Mouse (Mus musculus) limb, embryonic 11.5 days (tissue): ENCODE data around the gene Srrm2. TPM values are rescaled to one million over a fixed set of nuclear protein-coding genes. Genes with fewer than 3 reads are reported as not detected.

ENCODE experiments used
- ATAC-seq: fragments of 200-750 bp; cut with Nextera tagmentation; 2 replicates; pipeline ENCODE4 v1.8.0; 2017; ENCODE audit warnings: low read depth; ENCODE audit not compliant: insufficient number of reproducible peaks, low FRiP score, low TSS enrichment
- DNase-seq: peaks from one replicate; pipeline ENCODE4 v3.0.0-alpha.2; 2015; ENCODE audit warnings: low spot score
- H3K27ac ChIP-seq: fragments of 300-500 bp; sonication (generic); replicated peaks from 2 replicates; pipeline ENCODE4 v1.5.1; 2014; ENCODE audit warnings: low read depth, mild to moderate bottlenecking, low read length
- H3K27me3 ChIP-seq: fragments of 300-500 bp; sonication (generic); 2 replicates; pipeline ENCODE4 v1.6.1; 2014; ENCODE audit warnings: mild to moderate bottlenecking, low read length, mixed read lengths; ENCODE audit not compliant: control insufficient read depth, insufficient read depth
- H3K36me3 ChIP-seq: fragments of 300-500 bp; sonication (generic); 2 replicates; pipeline ENCODE4 v1.6.1; 2014; ENCODE audit warnings: mild to moderate bottlenecking, low read length, moderate library complexity, mixed read lengths; ENCODE audit not compliant: control insufficient read depth, insufficient read depth
- H3K4me1 ChIP-seq: fragments of 300-500 bp; sonication (generic); 2 replicates; pipeline ENCODE4 v1.6.1; 2014; ENCODE audit warnings: low read length, mixed read lengths; ENCODE audit not compliant: control insufficient read depth, insufficient read depth
- H3K4me2 ChIP-seq: fragments of 300-500 bp; sonication (generic); 2 replicates; pipeline ENCODE4 v1.6.1; 2014; ENCODE audit warnings: low read depth, mild to moderate bottlenecking, moderate library complexity; ENCODE audit not compliant: severe bottlenecking
- H3K4me3 ChIP-seq: fragments of 300-500 bp; sonication (generic); 2 replicates; pipeline ENCODE4 v1.5.1; 2014; ENCODE audit warnings: low read depth, low read length
- H3K9ac ChIP-seq: fragments of 300-500 bp; sonication (generic); 2 replicates; pipeline ENCODE4 v1.6.1; 2014; ENCODE audit warnings: mild to moderate bottlenecking, low read length
- H3K9me3 ChIP-seq: fragments of 300-500 bp; sonication (generic); 2 replicates; pipeline ENCODE4 v1.6.1; 2016; ENCODE audit warnings: low read length; ENCODE audit not compliant: control insufficient read depth
- WGBS: fragments of 180-500 bp; shearing (Covaris S2); extraction: QIAGEN DNeasy Blood & Tissue Kit; methylation state at CpG from one replicate; pipeline ENCODE4 v1.1.7; 2014; 5-methylcytosine and 5-hydroxymethylcytosine counted together
- polyA plus RNA-seq: library from polyadenylated mRNA; unstranded; fragments of >200 nt; fragmentation: Nextera tagmentation; extraction: Ambion mirVana; gene quantifications from 2 replicates; pipeline ENCODE4 v1.2.1, GENCODE M21; 2014

Srrm2 gene
- polyA plus RNA-seq, 1 experiment from 2014 or later: 508 TPM

DNA sequence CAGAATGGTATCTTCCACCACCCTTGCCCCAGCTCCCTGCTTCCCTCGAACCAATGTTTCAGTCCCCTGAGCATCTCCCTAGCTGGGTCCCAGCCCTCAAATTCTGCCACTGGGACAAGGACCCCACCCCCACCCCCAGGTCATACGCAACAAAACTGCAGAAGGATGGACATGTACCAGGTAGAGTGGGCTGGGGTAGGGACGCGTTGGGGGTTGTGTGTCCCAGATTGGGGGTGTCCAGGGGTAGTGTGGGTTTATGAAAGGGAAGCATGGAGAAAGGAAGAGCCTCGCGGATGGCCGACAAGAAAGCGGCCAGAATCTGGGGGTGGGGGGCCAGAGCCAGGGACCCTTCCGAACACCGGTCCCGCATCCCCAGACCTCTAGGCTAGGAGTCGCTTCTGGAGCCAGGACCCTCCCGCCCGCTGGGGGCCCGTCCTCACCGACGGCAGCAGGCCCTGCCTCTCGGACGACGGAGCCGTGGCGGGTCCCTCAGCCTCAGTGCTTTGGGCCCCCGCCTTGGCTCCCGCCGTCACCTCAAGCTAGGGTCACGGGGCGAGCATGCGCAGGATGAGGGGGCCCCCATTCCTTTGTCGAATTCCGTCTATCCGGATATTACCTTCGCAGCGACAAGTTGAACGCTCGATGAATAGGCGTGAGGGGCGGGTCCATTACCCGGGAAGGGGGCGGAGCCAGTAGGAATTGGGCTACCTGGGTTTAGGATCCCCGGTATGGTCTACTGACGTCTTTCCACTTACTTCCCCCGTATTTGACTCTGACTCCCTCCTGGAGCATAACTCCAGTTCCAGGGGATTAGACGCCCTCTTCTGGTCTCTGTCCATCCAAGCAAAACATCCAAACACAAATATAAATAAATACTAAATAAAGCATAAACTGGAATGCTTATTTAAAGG lies 4.5 kb upstream of the Srrm2 start, which contains the start of gene Flywch2:
Flywch2 (minus strand) TSS at position 521 of the 911 bp plus-strand sequence.
- Histone ChIP-seq H3K27ac (0 out of 2 replicates have a peak within 1 kb of the TSS, but pooled peaks have one; percentile 56), H3K4me2 (peak within 1 kb of the TSS; percentile 76), H3K9ac (peak within 1 kb of the TSS; percentile 80), H3K36me3 (no peaks in the 10 kb centered on the region), H3K27me3 (no peaks in the 10 kb centered on the region), H3K4me3 (peak within 1 kb of the TSS; percentile 60), H3K9me3 (no peaks in the 10 kb centered on the region), H3K4me1 (0 out of 2 replicates have a peak, but pooled peaks cover 2% of the 10 kb centered on the region)
- peak; percentile 90 for DNase-seq
- 4% methylated on average over 35 of the region's 43 CpGs for WGBS
- ATAC-seq: peak; percentile 78

- WGBS: 21% methylated on average over 13 of the region's 13 CpGs
- H3K36me3 ChIP-seq: no peaks in the 10 kb centered on the region
- H3K27ac ChIP-seq: no peak overlapping the region
- 0 out of 2 replicates have a peak, but pooled peaks cover 5% of the 10 kb centered on the region for H3K4me1 ChIP-seq
- H3K9ac ChIP-seq: no peak overlapping the region
- DNase-seq (peak; percentile 39), ATAC-seq (no peak)
- no peaks in the 10 kb centered on the region for H3K9me3 ChIP-seq
- H3K4me3 ChIP-seq: peak overlapping the region; percentile 60; the same call in 1 of the 2 replicates
- H3K27me3 ChIP-seq: no peaks in the 10 kb centered on the region
- peak overlapping the region; percentile 76 for H3K4me2 ChIP-seq
Observed at GRCm38 (mm10) chr17:23786510-23786931, 3.8 kb upstream of the Srrm2 start.

GRCm38 (mm10) chr17:23788973-23789372 lies 1.4 kb upstream of the Srrm2 start:
- ATAC-seq: no peak
- H3K9me3 ChIP-seq: no peaks in the 10 kb centered on the region
- no peaks in the 10 kb centered on the region for H3K36me3 ChIP-seq
- no peak for DNase-seq
- H3K27me3 ChIP-seq: no peaks in the 10 kb centered on the region
- WGBS: 90% methylated on average over 4 of the region's 4 CpGs
- no peak overlapping the region for H3K9ac ChIP-seq
- H3K4me2 ChIP-seq: no peak overlapping the region
- 0 out of 2 replicates have a peak, but pooled peaks cover 5% of the 10 kb centered on the region for H3K4me1 ChIP-seq
- no peak overlapping the region for H3K4me3 ChIP-seq
- no peak overlapping the region for H3K27ac ChIP-seq

- peak overlapping the region; percentile 65 for H3K4me2 ChIP-seq
- peak overlapping the region; percentile 37 for H3K4me3 ChIP-seq
- peak overlapping the region; percentile 86 for H3K9ac ChIP-seq
- 0 out of 2 replicates have a peak, but pooled peaks cover 5% of the 10 kb centered on the region for H3K4me1 ChIP-seq
- DNase-seq: peak; percentile 32
- WGBS: 16% methylated on average over 8 of the region's 8 CpGs
- H3K36me3 ChIP-seq: no peaks in the 10 kb centered on the region
- H3K9me3 ChIP-seq: no peaks in the 10 kb centered on the region
- H3K27ac ChIP-seq: peak overlapping the region; percentile 95
- ATAC-seq: no peak
- no peaks in the 10 kb centered on the region for H3K27me3 ChIP-seq
Observed at GRCm38 (mm10) chr17:23789749-23790268, 523 bp upstream of the Srrm2 start.

- peak overlapping the region; percentile 37 for H3K4me3 ChIP-seq
- H3K27ac ChIP-seq: peak overlapping the region; percentile 95
- 0 out of 2 replicates have a peak, but pooled peaks cover 5% of the 10 kb centered on the region for H3K4me1 ChIP-seq
- no peaks in the 10 kb centered on the region for H3K36me3 ChIP-seq
- peak overlapping the region; percentile 65 for H3K4me2 ChIP-seq
- no peaks in the 10 kb centered on the region for H3K27me3 ChIP-seq
- peak overlapping the region; percentile 86 for H3K9ac ChIP-seq
- DNase-seq (no peak), ATAC-seq (no peak; the same call in 1 of the 2 replicates)
- 50% methylated on average over 2 of the region's 2 CpGs for WGBS
- H3K9me3 ChIP-seq: no peaks in the 10 kb centered on the region
Observed at GRCm38 (mm10) chr17:23791079-23791357, 686 bp downstream of the Srrm2 start.

DNA sequence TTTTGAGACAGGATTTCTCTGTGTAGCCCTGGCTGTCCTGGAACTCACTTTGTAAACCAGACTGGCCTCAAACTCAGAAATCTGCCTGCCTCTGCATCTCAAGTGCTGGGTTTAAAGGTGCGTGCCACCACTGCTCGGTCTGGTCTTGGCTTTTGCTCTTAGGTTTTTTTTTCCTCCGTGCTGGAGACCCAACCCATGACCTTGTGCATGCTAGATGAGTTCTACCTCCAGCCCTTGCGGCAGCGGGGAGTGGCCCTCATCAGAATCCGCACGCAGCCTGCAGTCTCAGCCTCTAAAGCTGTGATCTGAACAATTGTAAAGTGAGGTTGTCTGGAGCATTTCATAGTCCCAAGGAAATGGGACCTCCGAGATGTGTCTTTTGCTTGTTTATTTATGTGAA lies 5.0 kb downstream of the Srrm2 start:
- Histone ChIP-seq H3K4me1 (0 out of 2 replicates have a peak, but pooled peaks cover 5% of the 10 kb centered on the region), H3K27me3 (no peaks in the 10 kb centered on the region), H3K27ac (no peak overlapping the region), H3K9me3 (no peaks in the 10 kb centered on the region), H3K4me2 (no peak overlapping the region), H3K36me3 (no peaks in the 10 kb centered on the region), H3K9ac (no peak overlapping the region), H3K4me3 (no peak overlapping the region)
- DNase-seq (no peak), ATAC-seq (no peak)
- 95% methylated on average over 8 of the region's 8 CpGs for WGBS

- H3K4me2 ChIP-seq: no peak overlapping the region
- H3K27ac ChIP-seq: no peak overlapping the region
- 14% methylated on average over 7 of the region's 7 CpGs for WGBS
- no peaks in the 10 kb centered on the region for H3K4me1 ChIP-seq
- H3K4me3 ChIP-seq: no peak overlapping the region
- H3K36me3 ChIP-seq: no peaks in the 10 kb centered on the region
- H3K27me3 ChIP-seq: no peaks in the 10 kb centered on the region
- H3K9ac ChIP-seq: no peak overlapping the region
- ATAC-seq (no peak), DNase-seq (no peak)
- no peaks in the 10 kb centered on the region for H3K9me3 ChIP-seq
Observed at GRCm38 (mm10) chr17:23797316-23797715, 7.0 kb downstream of the Srrm2 start.

DNA sequence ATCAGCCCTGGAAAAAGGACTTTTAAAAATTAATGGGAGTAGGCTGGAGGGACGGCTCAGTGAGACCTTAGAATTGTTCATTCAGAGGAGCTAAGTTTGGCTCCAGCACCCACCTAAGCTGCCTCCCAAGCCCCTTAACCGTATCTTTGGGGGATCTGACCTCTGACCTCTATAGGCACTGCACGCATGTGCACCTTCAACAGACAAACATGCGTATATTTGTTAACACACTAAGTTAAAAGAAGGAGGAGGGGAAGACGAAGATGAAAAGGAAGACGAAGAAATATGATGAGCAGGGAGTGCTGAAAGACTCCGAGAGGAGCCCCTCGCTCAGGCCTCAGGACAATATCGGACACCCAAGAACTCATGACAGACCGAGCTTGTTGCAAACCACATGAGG lies 11.3 kb downstream of the Srrm2 start:
- Histone ChIP-seq H3K4me1 (peaks cover 9% of the 10 kb centered on the region), H3K27ac (no peak overlapping the region), H3K4me2 (no peak overlapping the region), H3K4me3 (no peak overlapping the region), H3K9ac (no peak overlapping the region), H3K27me3 (no peaks in the 10 kb centered on the region), H3K36me3 (no peaks in the 10 kb centered on the region), H3K9me3 (no peaks in the 10 kb centered on the region)
- DNase-seq (no peak), ATAC-seq (no peak)
- 93% methylated on average over 10 of the region's 10 CpGs for WGBS
